Mouse (Mus musculus) lung, adult 2 months (tissue): Measurements from ENCODE around the gene Hnrnpk. TPM values are rescaled to one million over a fixed set of nuclear protein-coding genes. Genes with fewer than 3 reads are reported as not detected.
"Not testable (repeated sequence)": the region's sequence is repeated elsewhere in the genome, so short reads cannot be mapped to it uniquely, and the experiment has no call there.

Experiments
- DNase-seq: peaks from one replicate; pipeline ENCODE4 v3.0.0; 2022
- H3K4me1 ChIP-seq: fragments of 200-500 bp; 2 replicates; pipeline ENCODE4 v1.6.1; 2011; ENCODE audit warnings: low read length; ENCODE audit not compliant: control insufficient read depth, insufficient read depth
- H3K4me3 ChIP-seq: fragments of 200-500 bp; replicated peaks from 2 replicates; pipeline ENCODE3; 2011; ENCODE audit warnings: low read depth, mild to moderate bottlenecking, control low read depth, low read length; ENCODE audit errors: extremely low read depth
- CTCF ChIP-seq: fragments of 200-500 bp; IDR thresholded peaks from 2 replicates; pipeline ENCODE4 v1.5.1; 2011; ENCODE audit warnings: mild to moderate bottlenecking, low read length, control low read depth; ENCODE audit not compliant: insufficient read depth
- POLR2A ChIP-seq: fragments of 200-500 bp; IDR thresholded peaks from 2 replicates; pipeline ENCODE4 v1.6.1; 2011; ENCODE audit warnings: low read depth, mild to moderate bottlenecking, control low read depth, low read length, borderline replicate concordance; ENCODE audit errors: extremely low read depth
- WGBS: fragments of 180-500 bp; shearing (Covaris S2); methylation state at CpG from one replicate; pipeline ENCODE4 v1.1.7; 2018; 5-methylcytosine and 5-hydroxymethylcytosine counted together
- polyA plus RNA-seq: library from polyadenylated mRNA; depleted of rRNA; stranded (reverse); fragments of >200 nt; gene quantifications from 2 replicates; pipeline ENCODE4 v1.2.3, GENCODE M21; 2012; rRNA removed

Hnrnpk gene
- 192 and 290 TPM in 2 replicates for polyA plus RNA-seq

GRCm38 (mm10) chr13:58403243-58403642 lies at the start of gene Hnrnpk:
Gene Hnrnpk, minus strand, starts transcription at chr13:58403343.
- WGBS, result 5% methylated on average over 17 of the region's 17 CpGs
- H3K4me3 ChIP-seq, result peak within 1 kb of the TSS; percentile 99
- not testable (repeated sequence) for DNase-seq, H3K4me1 ChIP-seq

GRCm38 (mm10) chr13:58452246-58452645 lies 49.1 kb upstream of the Hnrnpk start:
- no peak for TF ChIP-seq CTCF
- no peak for TF ChIP-seq POLR2A
- Histone ChIP-seq H3K4me1 (peaks cover 5% of the 10 kb centered on the region), H3K4me3 (no peak overlapping the region)
- 66% methylated on average over 4 of the region's 4 CpGs for WGBS
- DNase-seq, result no peak

GRCm38 (mm10) chr13:58450459-58451182 lies 47.5 kb upstream of the Hnrnpk start:
- 84% methylated on average over 22 of the region's 22 CpGs for WGBS
- TF ChIP-seq POLR2A (no peak), CTCF (no peak)
- Histone ChIP-seq H3K4me3 (no peak overlapping the region), H3K4me1 (peaks cover 5% of the 10 kb centered on the region)
- DNase-seq, result no peak

- Histone ChIP-seq H3K4me3 (no peak overlapping the region), H3K4me1 (no peaks in the 10 kb centered on the region)
- DNase-seq, result no peak
- TF ChIP-seq POLR2A (no peak), CTCF (no peak)
- 75% methylated on average over 2 of the region's 2 CpGs for WGBS
Measured at GRCm38 (mm10) chr13:58446541-58446940, 43.4 kb upstream of the Hnrnpk start.

GRCm38 (mm10) chr13:58443787-58444186 lies 40.6 kb upstream of the Hnrnpk start:
- H3K4me3 ChIP-seq, result no peak overlapping the region
- TF ChIP-seq POLR2A (no peak), CTCF (no peak)
- DNase-seq, result no peak

GRCm38 (mm10) chr13:58443326-58443725 lies 40.2 kb upstream of the Hnrnpk start:
- Histone ChIP-seq H3K4me1 (no peaks in the 10 kb centered on the region), H3K4me3 (no peak overlapping the region)
- no peak for TF ChIP-seq POLR2A
- no peak for TF ChIP-seq CTCF
- DNase-seq, result no peak
- WGBS, result 66% methylated on average over 4 of the region's 4 CpGs

More at GRCm38 (mm10) chr13:58443787-58444186, 40.6 kb upstream of the Hnrnpk start:
- no peaks in the 10 kb centered on the region for H3K4me1 ChIP-seq
- 21% methylated on average over 7 of the region's 7 CpGs for WGBS

GRCm38 (mm10) chr13:58439716-58440115 lies 36.6 kb upstream of the Hnrnpk start:
- Histone ChIP-seq H3K4me1 (no peaks in the 10 kb centered on the region), H3K4me3 (no peak overlapping the region)
- no peak for DNase-seq
- TF ChIP-seq POLR2A (no peak), CTCF (no peak)
- 71% methylated on average over 2 of the region's 2 CpGs for WGBS

- TF ChIP-seq POLR2A (no peak), CTCF (no peak)
- Histone ChIP-seq H3K4me3 (no peak overlapping the region), H3K4me1 (no peaks in the 10 kb centered on the region; the same call in 1 of the 2 replicates)
- no peak for DNase-seq
- WGBS, result 40% methylated on average over 10 of the region's 10 CpGs
Measured at GRCm38 (mm10) chr13:58423061-58423660, 20.0 kb upstream of the Hnrnpk start.

GRCm38 (mm10) chr13:58422242-58422641 lies 19.1 kb upstream of the Hnrnpk start:
- Histone ChIP-seq H3K4me3 (no peak overlapping the region), H3K4me1 (no peaks in the 10 kb centered on the region; the same call in 1 of the 2 replicates)
- DNase-seq, result no peak
- TF ChIP-seq CTCF, result no peak
- TF ChIP-seq POLR2A, result no peak
- 25% methylated on average over 4 of the region's 4 CpGs for WGBS

- TF ChIP-seq CTCF, result no peak
- no peak for TF ChIP-seq POLR2A
- no peak for DNase-seq
- 83% methylated on average over 4 of the region's 4 CpGs for WGBS
Measured at GRCm38 (mm10) chr13:58421026-58421425, 17.9 kb upstream of the Hnrnpk start.

More at GRCm38 (mm10) chr13:58421026-58421425, 17.9 kb upstream of the Hnrnpk start:
- Histone ChIP-seq H3K4me1 (no peaks in the 10 kb centered on the region; the same call in 1 of the 2 replicates), H3K4me3 (no peak overlapping the region)
